Mouse (Mus musculus): ENCODE measurements around the gene Nfix. TPM values are rescaled to one million over a fixed set of nuclear protein-coding genes. Genes with fewer than 3 reads are reported as not detected.

Gene Nfix
- polyA plus RNA-seq, 1 experiment: not detected

- WGBS: 34% methylated on average over 32 of the region's 32 CpGs
- H3K4me3 ChIP-seq (ENCODE audit: insufficient read depth, low read depth, low read length): no peak overlapping the region
- H3K4me1 ChIP-seq (ENCODE audit: control insufficient read depth, insufficient read depth, low read length): peaks cover 69% of the 10 kb centered on the region
- H3K27ac ChIP-seq (ENCODE audit: insufficient read depth, low read depth, low read length): no peak overlapping the region
- no peak for TF ChIP-seq POLR2A (IDR thresholded peaks at IDR 0.05; ENCODE audit: insufficient read depth, low read depth, low read length)
- no peak for TF ChIP-seq CTCF (IDR thresholded peaks at IDR 0.05; ENCODE audit: insufficient read depth, low read depth, low read length)
Measured at GRCm38 (mm10) chr8:84742171-84743053, 57.7 kb downstream of the Nfix start.

GRCm38 (mm10) chr8:84740895-84741843, 59.0 kb downstream of the Nfix start:
- Histone ChIP-seq H3K27ac (ENCODE audit: insufficient read depth, low read depth, low read length) (no peak overlapping the region), H3K4me1 (ENCODE audit: control insufficient read depth, insufficient read depth, low read length) (peaks cover 67% of the 10 kb centered on the region), H3K4me3 (ENCODE audit: insufficient read depth, low read depth, low read length) (no peak overlapping the region)
- WGBS: 31% methylated on average over 13 of the region's 13 CpGs
- TF ChIP-seq CTCF (IDR thresholded peaks at IDR 0.05; ENCODE audit: insufficient read depth, low read depth, low read length) (no peak), POLR2A (IDR thresholded peaks at IDR 0.05; ENCODE audit: insufficient read depth, low read depth, low read length) (no peak)

GRCm38 (mm10) chr8:84739401-84739742, 60.8 kb downstream of the Nfix start:
- WGBS: 27% methylated on average over 1 of the region's 1 CpGs
- peaks cover 59% of the 10 kb centered on the region for H3K4me1 ChIP-seq (ENCODE audit: control insufficient read depth, insufficient read depth, low read length)

GRCm38 (mm10) chr8:84738715-84739400, 61.3 kb downstream of the Nfix start:
- TF ChIP-seq POLR2A (IDR thresholded peaks at IDR 0.05; ENCODE audit: insufficient read depth, low read depth, low read length): no peak
- TF ChIP-seq CTCF (IDR thresholded peaks at IDR 0.05; ENCODE audit: insufficient read depth, low read depth, low read length): no peak
- Histone ChIP-seq H3K4me3 (ENCODE audit: insufficient read depth, low read depth, low read length) (no peak overlapping the region), H3K27ac (ENCODE audit: insufficient read depth, low read depth, low read length) (peak overlapping the region; percentile 36; the same call in 1 of the 2 replicates), H3K4me1 (ENCODE audit: control insufficient read depth, insufficient read depth, low read length) (peaks cover 59% of the 10 kb centered on the region)
- 67% methylated on average over 10 of the region's 10 CpGs for WGBS

More at GRCm38 (mm10) chr8:84739401-84739742, 60.8 kb downstream of the Nfix start:
- H3K27ac ChIP-seq (ENCODE audit: insufficient read depth, low read depth, low read length): 0 out of 2 replicates have a peak overlapping the region, but pooled peaks have one; percentile 36
- no peak overlapping the region for H3K4me3 ChIP-seq (ENCODE audit: insufficient read depth, low read depth, low read length)
- no peak for TF ChIP-seq CTCF (IDR thresholded peaks at IDR 0.05; ENCODE audit: insufficient read depth, low read depth, low read length)

GRCm38 (mm10) chr8:84738266-84738665, 61.9 kb downstream of the Nfix start:
- TF ChIP-seq POLR2A (IDR thresholded peaks at IDR 0.05; ENCODE audit: insufficient read depth, low read depth, low read length) (no peak), CTCF (IDR thresholded peaks at IDR 0.05; ENCODE audit: insufficient read depth, low read depth, low read length) (no peak)
- 0 out of 2 replicates have a peak overlapping the region, but pooled peaks have one; percentile 36 for H3K27ac ChIP-seq (ENCODE audit: insufficient read depth, low read depth, low read length)
- 28% methylated on average over 10 of the region's 10 CpGs for WGBS
- H3K4me3 ChIP-seq (ENCODE audit: insufficient read depth, low read depth, low read length): no peak overlapping the region
- peaks cover 54% of the 10 kb centered on the region for H3K4me1 ChIP-seq (ENCODE audit: control insufficient read depth, insufficient read depth, low read length)

GRCm38 (mm10) chr8:84737608-84738007, 62.5 kb downstream of the Nfix start:
- 7% methylated on average over 16 of the region's 16 CpGs for WGBS
- Histone ChIP-seq H3K27ac (ENCODE audit: insufficient read depth, low read depth, low read length) (peak overlapping the region; percentile 1; the same call in 1 of the 2 replicates), H3K4me1 (ENCODE audit: control insufficient read depth, insufficient read depth, low read length) (peaks cover 53% of the 10 kb centered on the region), H3K4me3 (ENCODE audit: insufficient read depth, low read depth, low read length) (no peak overlapping the region)
- TF ChIP-seq POLR2A (IDR thresholded peaks at IDR 0.05; ENCODE audit: insufficient read depth, low read depth, low read length): no peak
- peak; percentile 100 for TF ChIP-seq CTCF (IDR thresholded peaks at IDR 0.05; ENCODE audit: insufficient read depth, low read depth, low read length)

GRCm38 (mm10) chr8:84736521-84736920, 63.6 kb downstream of the Nfix start:
- WGBS: 94% methylated on average over 4 of the region's 4 CpGs

GRCm38 (mm10) chr8:84735597-84735996, 64.5 kb downstream of the Nfix start:
- Histone ChIP-seq H3K4me3 (ENCODE audit: insufficient read depth, low read depth, low read length) (no peak overlapping the region), H3K27ac (ENCODE audit: insufficient read depth, low read depth, low read length) (no peak overlapping the region), H3K4me1 (ENCODE audit: control insufficient read depth, insufficient read depth, low read length) (peaks cover 51% of the 10 kb centered on the region)
- no peak for TF ChIP-seq CTCF (IDR thresholded peaks at IDR 0.05; ENCODE audit: insufficient read depth, low read depth, low read length)
- TF ChIP-seq POLR2A (IDR thresholded peaks at IDR 0.05; ENCODE audit: insufficient read depth, low read depth, low read length): no peak
- 64% methylated on average over 2 of the region's 2 CpGs for WGBS

More at GRCm38 (mm10) chr8:84736521-84736920, 63.6 kb downstream of the Nfix start:
- Histone ChIP-seq H3K27ac (ENCODE audit: insufficient read depth, low read depth, low read length) (no peak overlapping the region), H3K4me1 (ENCODE audit: control insufficient read depth, insufficient read depth, low read length) (peaks cover 50% of the 10 kb centered on the region), H3K4me3 (ENCODE audit: insufficient read depth, low read depth, low read length) (no peak overlapping the region)
- no peak for TF ChIP-seq POLR2A (IDR thresholded peaks at IDR 0.05; ENCODE audit: insufficient read depth, low read depth, low read length)

Data from olfactory bulb, adult 2 months (tissue).